Mouse (Mus musculus) liver, embryonic 16.5 days (tissue): ENCODE measurements around the gene Ptprc. TPM values are rescaled to one million over a fixed set of nuclear protein-coding genes. Genes with fewer than 3 reads are reported as not detected.

Source experiments
- ATAC-seq: fragments of 200-750 bp; cut with Nextera tagmentation; 2 replicates; pipeline ENCODE4 v1.8.0; 2017; ENCODE audit warnings: low read depth, mild to moderate bottlenecking, moderate number of reproducible peaks, moderate library complexity
- H3K27ac ChIP-seq: fragments of 300-500 bp; sonication (generic); 2 replicates; pipeline ENCODE4 v1.5.1; 2014; ENCODE audit warnings: mild to moderate bottlenecking, low read length
- H3K27me3 ChIP-seq: fragments of 300-500 bp; sonication (generic); 2 replicates; pipeline ENCODE4 v1.6.1; 2014; ENCODE audit warnings: low read depth, low read length, mixed read lengths; ENCODE audit not compliant: control insufficient read depth, insufficient read depth
- H3K36me3 ChIP-seq: fragments of 300-500 bp; sonication (generic); 2 replicates; pipeline ENCODE4 v1.6.1; 2014; ENCODE audit warnings: mild to moderate bottlenecking; ENCODE audit not compliant: control insufficient read depth, insufficient read depth
- H3K4me1 ChIP-seq: fragments of 300-500 bp; sonication (generic); 2 replicates; pipeline ENCODE4 v1.6.1; 2014; ENCODE audit warnings: low read depth, low read length, mixed read lengths; ENCODE audit not compliant: control insufficient read depth
- H3K4me2 ChIP-seq: fragments of 300-500 bp; sonication (generic); 2 replicates; pipeline ENCODE4 v1.6.1; 2014; ENCODE audit warnings: low read depth, low read length, mixed read lengths
- H3K4me3 ChIP-seq: fragments of 300-500 bp; sonication (generic); 2 replicates; pipeline ENCODE4 v1.5.1; 2014; ENCODE audit warnings: low read depth, mild to moderate bottlenecking, low read length
- H3K9ac ChIP-seq: fragments of 300-500 bp; sonication (generic); 2 replicates; pipeline ENCODE4 v1.6.1; 2014; ENCODE audit warnings: low read depth, low read length
- H3K9me3 ChIP-seq: fragments of 300-500 bp; sonication (generic); replicated peaks from 2 replicates; pipeline ENCODE4 v1.6.1; 2016; ENCODE audit warnings: low read length; ENCODE audit not compliant: control insufficient read depth
- WGBS: fragments of 180-500 bp; shearing (Covaris S2); extraction: QIAGEN DNeasy Blood & Tissue Kit; methylation state at CpG from one replicate; pipeline ENCODE4 v1.1.7; 2014; ENCODE audit not compliant: insufficient replicate concordance; 5-methylcytosine and 5-hydroxymethylcytosine counted together
- polyA plus RNA-seq: library from polyadenylated mRNA; unstranded; fragments of >200 nt; fragmentation: Nextera tagmentation; extraction: Ambion mirVana; gene quantifications from 2 replicates; pipeline ENCODE4 v1.2.1, GENCODE M21; 2015

The Ptprc gene
- polyA plus RNA-seq, 1 experiment from 2014 or later: 8.9 TPM

DNA sequence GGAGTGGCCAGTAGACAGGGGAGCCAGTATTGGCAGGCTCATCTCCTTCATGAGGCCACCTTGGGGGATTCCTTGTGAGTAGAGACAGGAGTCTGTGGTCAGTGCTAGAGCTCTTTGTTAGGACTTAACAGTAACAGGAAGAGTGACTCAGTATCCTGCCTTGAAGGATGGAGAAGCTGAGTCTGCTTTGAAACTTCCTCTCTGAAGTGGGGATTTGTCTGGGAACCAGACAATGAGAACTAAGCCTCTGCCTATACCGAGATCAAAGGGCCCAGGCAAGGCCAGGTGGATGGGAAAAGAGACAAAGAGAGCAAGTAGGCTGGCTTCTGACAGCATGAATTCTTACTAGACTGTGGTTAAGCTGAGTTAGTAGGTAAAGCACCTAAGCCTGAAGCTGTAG lies 136.3 kb downstream of the Ptprc start:
- Histone ChIP-seq H3K4me2 (no peak overlapping the region), H3K36me3 (no peaks in the 10 kb centered on the region), H3K9me3 (no peaks in the 10 kb centered on the region), H3K4me1 (no peaks in the 10 kb centered on the region), H3K4me3 (no peak overlapping the region), H3K27me3 (no peaks in the 10 kb centered on the region), H3K9ac (no peak overlapping the region), H3K27ac (no peak overlapping the region)
- ATAC-seq: no peak
- 7% methylated on average over 1 of the region's 1 CpGs for WGBS

GRCm38 (mm10) chr1:138037484-138037883 lies 138.0 kb downstream of the Ptprc start:
- no peaks in the 10 kb centered on the region for H3K36me3 ChIP-seq
- H3K4me3 ChIP-seq: no peak overlapping the region
- H3K27me3 ChIP-seq: no peaks in the 10 kb centered on the region
- no peak overlapping the region for H3K4me2 ChIP-seq
- no peak for ATAC-seq
- H3K4me1 ChIP-seq: no peaks in the 10 kb centered on the region
- WGBS: 58% methylated on average over 5 of the region's 5 CpGs
- no peak overlapping the region for H3K9ac ChIP-seq
- no peak overlapping the region for H3K27ac ChIP-seq
- H3K9me3 ChIP-seq: no peaks in the 10 kb centered on the region

GRCm38 (mm10) chr1:138029649-138030048 lies 145.9 kb downstream of the Ptprc start:
- H3K9ac ChIP-seq: no peak overlapping the region
- H3K4me2 ChIP-seq: no peak overlapping the region
- no peak overlapping the region for H3K4me3 ChIP-seq
- H3K27me3 ChIP-seq: no peaks in the 10 kb centered on the region
- H3K9me3 ChIP-seq: no peaks in the 10 kb centered on the region
- WGBS: 58% methylated on average over 4 of the region's 4 CpGs
- no peak overlapping the region for H3K27ac ChIP-seq
- ATAC-seq: no peak
- H3K4me1 ChIP-seq: no peaks in the 10 kb centered on the region
- H3K36me3 ChIP-seq: no peaks in the 10 kb centered on the region

DNA sequence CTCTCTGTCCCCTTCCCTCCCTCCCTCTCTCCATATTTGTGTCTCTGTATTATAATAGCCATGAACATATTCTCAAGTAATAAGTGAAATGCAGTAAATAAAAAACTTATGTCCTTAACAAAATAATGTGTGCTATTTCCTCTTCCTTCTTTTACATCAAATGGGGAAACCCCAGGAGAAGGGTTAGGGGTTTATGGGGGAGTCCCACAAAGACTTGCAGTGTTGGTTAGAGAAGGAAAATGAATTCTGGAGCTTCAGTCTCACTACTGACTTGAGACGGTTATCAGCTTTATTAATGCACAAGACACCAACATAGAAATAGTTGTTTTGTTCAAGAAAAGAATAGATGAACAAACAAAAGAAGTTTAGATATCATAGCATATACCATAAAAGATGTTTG lies 150.2 kb downstream of the Ptprc start:
- Histone ChIP-seq H3K4me2 (no peak overlapping the region), H3K9me3 (no peaks in the 10 kb centered on the region), H3K27ac (no peak overlapping the region), H3K9ac (no peak overlapping the region), H3K4me3 (no peak overlapping the region), H3K36me3 (no peaks in the 10 kb centered on the region), H3K4me1 (no peaks in the 10 kb centered on the region), H3K27me3 (no peaks in the 10 kb centered on the region)
- 61% methylated on average over 1 of the region's 1 CpGs for whole genome bisulfite sequencing
- ATAC-seq: no peak

- H3K36me3 ChIP-seq: no peaks in the 10 kb centered on the region
- no peak overlapping the region for H3K27ac ChIP-seq
- 52% methylated on average over 4 of the region's 4 CpGs for WGBS
- H3K9me3 ChIP-seq: no peaks in the 10 kb centered on the region
- no peak overlapping the region for H3K9ac ChIP-seq
- ATAC-seq: no peak
- no peaks in the 10 kb centered on the region for H3K27me3 ChIP-seq
- no peak overlapping the region for H3K4me3 ChIP-seq
- no peak overlapping the region for H3K4me2 ChIP-seq
- H3K4me1 ChIP-seq: no peaks in the 10 kb centered on the region
Measured at GRCm38 (mm10) chr1:138023601-138024000, 151.9 kb downstream of the Ptprc start.

GRCm38 (mm10) chr1:138022918-138023295 lies 152.6 kb downstream of the Ptprc start:
- Histone ChIP-seq H3K4me1 (no peaks in the 10 kb centered on the region), H3K36me3 (no peaks in the 10 kb centered on the region), H3K27ac (no peak overlapping the region), H3K9me3 (no peaks in the 10 kb centered on the region), H3K4me2 (no peak overlapping the region), H3K4me3 (no peak overlapping the region), H3K27me3 (no peaks in the 10 kb centered on the region), H3K9ac (no peak overlapping the region)
- ATAC-seq: no peak
- 57% methylated on average over 3 of the region's 3 CpGs for WGBS

DNA sequence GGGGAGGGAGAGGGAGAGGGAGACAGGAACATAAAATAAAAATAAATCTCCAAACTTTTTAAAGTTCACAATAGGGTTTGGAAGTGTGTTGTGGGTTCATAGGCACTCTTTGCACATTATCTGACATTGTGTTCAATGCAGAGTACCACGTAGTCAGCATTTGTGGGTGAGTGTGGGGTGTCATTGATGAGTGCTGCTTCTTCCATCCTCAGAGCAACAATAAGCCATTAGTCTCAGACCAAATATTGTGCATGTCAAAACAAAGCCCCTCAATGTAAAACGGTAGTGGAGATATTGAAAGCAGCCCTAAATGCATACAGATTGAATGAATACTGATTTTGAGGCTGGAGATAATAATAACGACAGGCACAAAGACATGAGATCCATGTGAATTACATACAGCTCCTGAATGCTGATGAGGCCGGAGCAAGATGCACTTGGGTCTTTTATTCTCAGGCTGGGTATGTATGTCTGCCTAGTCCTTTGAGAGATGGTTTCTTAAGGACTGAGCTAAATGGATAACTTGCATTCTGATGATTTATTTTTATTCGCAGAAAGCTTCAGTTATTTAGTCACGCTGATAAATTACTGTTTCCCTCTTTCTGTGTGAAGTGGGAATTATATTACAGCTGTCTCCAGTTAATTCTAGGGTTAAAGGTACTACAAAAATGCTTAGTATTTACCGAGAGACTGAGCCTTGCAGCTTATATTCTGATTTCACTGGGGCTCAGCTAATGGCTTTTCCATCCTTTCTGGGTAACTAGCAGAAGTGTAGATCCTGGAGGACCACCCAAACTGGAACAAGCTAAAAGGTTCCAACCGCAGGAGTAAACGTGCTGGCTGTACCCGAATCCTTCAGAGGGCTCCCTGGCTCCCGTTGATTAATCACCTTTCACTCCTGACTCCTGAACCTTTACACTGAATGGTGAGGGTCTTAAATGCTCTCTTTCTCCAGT lies 153.3 kb downstream of the Ptprc start:
- H3K36me3 ChIP-seq: no peaks in the 10 kb centered on the region
- no peaks in the 10 kb centered on the region for H3K27me3 ChIP-seq
- H3K9me3 ChIP-seq: no peaks in the 10 kb centered on the region
- no peak overlapping the region for H3K4me3 ChIP-seq
- H3K4me2 ChIP-seq: no peak overlapping the region
- no peak overlapping the region for H3K27ac ChIP-seq
- no peak overlapping the region for H3K9ac ChIP-seq
- 63% methylated on average over 11 of the region's 11 CpGs for WGBS
- H3K4me1 ChIP-seq: no peaks in the 10 kb centered on the region
- ATAC-seq: no peak

Other genes with a start within 250 kb of the Ptprc start
- not detected in 2 replicates for gene Atp6v1g3, start 98.0 kb upstream of the Ptprc start, polyA plus RNA-seq